Mouse (Mus musculus): Measurements from ENCODE around the gene Gm45521. TPM values are rescaled to one million over a fixed set of nuclear protein-coding genes. Genes with fewer than 3 reads are reported as not detected.
A peak's percentile ranks its signal among the peaks of the same experiment; 100 is the strongest.

The Gm45521 gene
- not detected for total RNA-seq (2021)

DNA sequence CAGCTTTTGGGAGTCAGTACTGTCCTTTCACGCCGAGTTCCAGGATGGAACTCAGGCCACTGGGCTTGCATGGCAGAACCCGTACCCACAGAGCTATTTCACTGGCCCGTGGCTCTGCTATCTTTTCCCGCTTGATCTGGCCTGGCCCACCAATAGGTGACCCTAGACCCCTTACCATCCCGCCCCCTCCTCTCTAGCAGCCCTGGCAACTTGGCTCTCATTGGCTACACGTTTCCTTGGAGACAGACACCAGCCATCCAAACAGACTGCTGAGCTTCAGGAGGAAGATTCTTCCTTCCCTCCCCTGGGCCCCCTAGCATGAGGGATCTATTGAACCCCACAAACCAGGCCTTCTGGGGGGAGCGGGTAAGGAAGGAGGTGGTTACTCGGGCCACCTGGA lies at the start of gene Gm45521:
TSS of gene Gm45521 (plus strand) at position 240 of the 400 bp plus-strand sequence.
- DNase-seq (ENCODE audit: low spot score in 2 of 2) = no peak
- intact Hi-C loops (cut with DNase I) = no loop called here

DNA sequence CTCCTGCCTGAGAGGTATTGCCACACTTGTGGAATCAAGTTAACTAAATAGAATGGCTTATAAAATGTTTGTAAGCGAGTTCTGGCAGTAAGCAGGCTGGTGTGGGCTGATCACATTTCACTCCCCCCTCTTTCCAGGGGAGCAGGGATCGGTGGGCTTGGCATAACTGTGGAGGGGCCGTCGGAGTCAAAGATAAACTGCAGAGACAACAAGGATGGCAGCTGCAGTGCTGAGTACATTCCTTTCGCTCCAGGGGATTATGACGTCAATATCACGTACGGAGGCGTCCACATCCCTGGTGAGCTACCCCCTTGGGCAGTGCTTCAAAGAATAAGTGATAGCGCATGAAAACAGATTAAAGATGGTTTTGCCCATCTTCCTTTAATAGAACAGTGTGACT lies 47.6 kb upstream of the Gm45521 start:
- intact Hi-C loops (cut with DNase I) = no loop called here
- DNase-seq (ENCODE audit: low spot score in 2 of 2) = no peak

DNA sequence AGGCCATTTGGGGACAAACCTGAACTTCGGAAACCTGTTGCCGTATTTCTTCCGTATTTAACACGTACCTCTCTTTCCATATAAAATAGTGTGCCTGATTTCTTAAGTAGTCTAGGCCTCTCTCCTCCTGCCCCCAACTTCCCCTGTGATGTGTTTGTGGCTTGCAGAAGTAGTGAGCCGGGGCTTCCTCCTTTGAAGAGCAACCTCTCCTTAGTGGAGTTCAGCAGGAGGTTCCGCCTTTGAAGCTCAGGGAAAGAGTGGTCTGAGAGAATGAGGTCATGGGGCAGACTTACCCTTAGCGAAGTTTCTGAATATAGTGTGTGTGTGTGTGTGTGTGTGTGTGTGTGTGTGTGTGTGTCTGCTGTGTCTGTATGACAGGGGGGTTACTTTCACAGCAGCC lies 43.2 kb upstream of the Gm45521 start:
- no peak for DNase-seq (ENCODE audit: low spot score in 2 of 2)

DNA sequence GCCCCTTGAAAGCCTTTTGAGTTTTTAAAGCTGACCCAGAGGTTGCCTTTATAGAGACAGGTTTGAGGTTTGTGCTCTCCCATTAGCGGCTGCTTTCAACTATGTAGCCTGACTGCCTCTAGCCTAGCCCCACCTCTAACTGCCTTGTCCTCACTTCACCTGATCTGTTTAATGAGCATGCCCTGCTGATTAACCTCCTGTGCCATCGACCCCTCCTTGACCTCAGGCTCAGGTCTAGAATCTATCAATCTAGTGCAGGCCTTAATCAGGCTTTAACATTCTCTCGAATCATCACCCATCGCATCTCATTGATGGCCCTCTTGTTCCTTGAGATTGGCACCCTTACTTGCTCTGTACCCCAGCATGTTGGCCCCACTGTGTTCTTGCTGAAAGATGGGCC lies 42.6 kb upstream of the Gm45521 start:
- intact Hi-C loops (cut with DNase I) = no loop called here

More for the DNA sequence above, 43.2 kb upstream of the Gm45521 start:
- intact Hi-C loops (cut with DNase I) = no loop called here

DNA sequence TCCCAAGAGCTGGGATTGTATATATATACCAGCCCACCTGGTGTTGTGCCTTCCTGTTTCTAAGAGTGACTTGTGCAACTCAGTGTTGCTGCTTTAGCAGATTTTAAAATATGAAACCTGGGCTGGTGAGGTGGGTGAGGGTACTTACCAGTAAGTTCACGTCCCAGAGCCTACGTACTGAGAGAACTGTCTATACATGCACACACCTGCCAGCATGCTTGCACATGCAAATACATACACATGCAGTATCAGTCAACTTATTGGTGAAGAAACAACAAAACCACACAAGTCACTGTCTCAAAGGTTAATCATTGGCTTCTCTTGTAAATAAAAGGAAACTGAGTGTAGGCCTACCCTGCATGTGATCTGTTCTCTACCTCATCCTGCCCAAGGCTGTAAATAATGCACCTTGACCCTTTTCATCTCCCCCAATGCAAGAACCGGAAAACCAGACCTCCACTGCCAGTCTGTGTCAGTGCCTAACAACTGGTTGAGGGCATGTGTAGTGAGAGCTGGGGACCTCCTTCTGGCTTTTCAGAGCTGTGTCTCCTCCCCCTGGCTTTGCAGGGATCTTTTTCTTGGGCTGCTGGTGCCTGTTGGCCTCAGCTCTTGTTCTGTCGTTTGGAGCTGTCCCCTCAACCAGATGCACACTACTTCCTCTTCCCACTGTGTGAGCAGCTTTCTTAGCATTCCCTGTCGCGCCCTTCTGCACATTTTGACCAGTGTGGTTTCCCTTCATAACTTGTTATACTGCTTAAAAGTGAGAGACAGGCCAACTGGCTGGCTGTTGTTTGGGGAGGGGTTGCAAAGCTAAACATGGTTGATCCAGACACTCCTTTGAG lies 38.7 kb upstream of the Gm45521 start:
- no peak for DNase-seq (ENCODE audit: low spot score in 2 of 2)
- intact Hi-C loops (cut with DNase I) = no loop called here

More for the DNA sequence above, 42.6 kb upstream of the Gm45521 start:
- no peak for DNase-seq (ENCODE audit: low spot score in 2 of 2)

DNA sequence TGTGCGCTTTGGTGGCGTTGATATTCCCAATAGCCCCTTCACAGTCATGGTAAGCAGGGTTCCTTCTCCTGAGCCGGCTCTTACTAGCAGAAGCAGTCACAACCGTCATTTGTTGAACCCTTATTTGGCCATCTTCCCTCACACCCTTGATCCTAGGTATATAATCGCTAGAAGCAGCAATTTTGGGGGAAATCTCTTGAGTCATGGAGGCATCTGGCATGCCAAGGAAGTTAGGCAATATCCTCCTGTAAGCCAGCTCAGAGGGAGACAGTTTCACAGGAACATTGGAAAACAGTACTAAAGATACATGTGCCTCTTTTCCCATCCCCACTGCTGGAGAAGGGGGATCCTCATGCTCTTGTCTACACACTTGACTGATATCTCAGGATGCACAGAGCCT lies 37.8 kb upstream of the Gm45521 start:
- no peak for DNase-seq (ENCODE audit: low spot score in 2 of 2)
- intact Hi-C loops (cut with DNase I) = no loop called here

DNA sequence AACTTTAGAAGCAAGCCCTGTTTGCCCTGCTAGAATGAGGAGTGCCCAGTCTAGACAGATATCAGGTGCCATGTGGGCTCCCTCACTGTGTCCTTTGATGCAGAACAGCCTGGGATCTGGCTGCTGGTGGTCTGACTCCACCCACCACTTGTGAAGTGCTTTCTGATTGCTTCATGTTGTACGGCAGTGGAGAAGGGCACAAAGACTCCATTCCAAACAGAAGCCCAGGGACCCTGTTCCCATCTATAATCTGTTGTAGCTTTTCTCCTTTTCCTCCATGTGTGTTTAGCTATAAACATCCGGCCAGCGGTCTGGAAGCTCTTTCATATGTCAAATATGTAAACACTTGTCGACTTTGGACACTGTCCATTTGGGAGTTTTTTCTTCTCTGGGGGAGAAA lies 37.2 kb upstream of the Gm45521 start:
- DNase-seq (ENCODE audit: low spot score in 2 of 2) = no peak
- intact Hi-C loops (cut with DNase I) = no loop called here

DNA sequence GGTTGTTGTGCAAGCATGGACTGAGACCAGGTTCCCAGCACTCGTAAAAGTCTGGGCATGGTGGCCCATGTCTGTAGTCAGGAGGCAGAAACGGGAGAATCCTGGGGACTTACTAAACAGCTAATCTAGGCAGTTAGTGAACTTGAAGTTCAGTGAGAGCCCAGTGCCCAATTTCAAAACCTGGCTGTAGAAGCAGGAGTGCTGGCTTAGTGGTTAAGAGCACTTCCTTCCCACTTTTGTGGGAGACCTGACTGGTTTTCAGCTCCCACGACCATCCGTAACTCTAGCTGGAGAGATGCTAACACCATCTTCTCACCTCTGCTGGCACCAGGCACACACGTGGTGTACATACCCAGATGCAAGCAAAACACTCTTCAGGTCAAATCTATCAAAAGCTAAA lies 35.6 kb upstream of the Gm45521 start:
- no peak for DNase-seq (ENCODE audit: low spot score in 2 of 2)
- intact Hi-C loops (cut with DNase I) = no loop called here

DNA sequence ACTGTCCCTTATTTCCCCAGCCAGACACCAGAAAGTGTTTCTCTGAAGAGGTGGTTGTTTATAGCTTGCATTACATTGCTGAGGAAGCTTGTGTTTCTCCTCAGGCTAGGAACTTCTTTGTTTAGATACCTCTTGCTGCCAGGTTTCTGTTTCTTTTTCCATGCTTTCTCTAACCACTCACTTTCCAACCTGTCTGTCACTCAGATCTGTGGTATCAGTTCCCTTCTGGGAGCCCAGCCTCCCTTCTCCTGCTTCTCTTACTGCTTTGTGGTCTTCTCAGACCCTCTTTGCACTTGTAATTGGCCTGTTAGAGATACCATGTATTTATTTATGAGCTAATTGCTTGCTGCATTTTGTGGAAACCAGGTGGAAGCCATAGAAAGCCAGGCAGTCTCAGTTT lies 33.5 kb upstream of the Gm45521 start:
- intact Hi-C loops (cut with DNase I) = no loop called here
- DNase-seq (ENCODE audit: low spot score in 2 of 2) = no peak

DNA sequence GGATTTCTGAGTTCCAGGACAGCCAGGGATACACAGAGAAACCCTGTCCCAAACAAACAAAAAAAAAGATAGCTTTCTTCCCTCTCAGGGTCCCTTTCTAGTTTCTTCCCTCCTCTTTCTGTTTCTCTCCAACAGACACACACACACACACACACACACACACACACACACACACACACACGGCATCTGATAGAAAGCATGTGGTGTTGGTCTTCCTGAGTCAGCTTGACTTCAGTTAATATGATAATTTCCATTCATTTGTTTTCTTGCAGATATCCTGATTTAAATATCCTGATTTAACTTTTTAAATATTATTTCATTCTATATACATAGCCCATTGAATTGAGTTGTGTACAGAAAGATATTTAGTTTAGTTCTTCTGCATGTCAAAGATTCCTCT lies 28.7 kb upstream of the Gm45521 start:
- intact Hi-C loops (cut with DNase I) = no loop called here
- no peak for DNase-seq (ENCODE audit: low spot score in 2 of 2)

DNA sequence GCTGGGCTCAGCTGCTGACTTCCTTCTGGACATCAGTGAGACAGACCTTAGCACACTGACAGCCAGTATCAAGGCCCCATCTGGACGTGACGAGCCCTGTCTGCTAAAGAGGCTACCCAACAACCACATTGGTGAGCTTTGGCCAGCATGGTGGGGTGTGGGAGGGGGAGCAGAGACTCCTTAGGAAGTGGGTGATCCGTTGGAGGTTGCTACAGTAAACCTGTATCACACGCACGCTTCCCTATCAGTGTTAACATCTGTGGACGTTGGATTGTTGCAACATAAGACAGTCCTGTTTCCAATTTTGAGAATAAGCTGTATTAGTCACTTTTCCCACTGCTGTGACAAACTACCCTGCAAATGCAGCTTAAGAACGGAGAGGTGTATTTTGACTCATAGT lies 28.1 kb upstream of the Gm45521 start:
- DNase-seq (ENCODE audit: low spot score in 2 of 2) = no peak
- intact Hi-C loops (cut with DNase I) = no loop called here

DNA sequence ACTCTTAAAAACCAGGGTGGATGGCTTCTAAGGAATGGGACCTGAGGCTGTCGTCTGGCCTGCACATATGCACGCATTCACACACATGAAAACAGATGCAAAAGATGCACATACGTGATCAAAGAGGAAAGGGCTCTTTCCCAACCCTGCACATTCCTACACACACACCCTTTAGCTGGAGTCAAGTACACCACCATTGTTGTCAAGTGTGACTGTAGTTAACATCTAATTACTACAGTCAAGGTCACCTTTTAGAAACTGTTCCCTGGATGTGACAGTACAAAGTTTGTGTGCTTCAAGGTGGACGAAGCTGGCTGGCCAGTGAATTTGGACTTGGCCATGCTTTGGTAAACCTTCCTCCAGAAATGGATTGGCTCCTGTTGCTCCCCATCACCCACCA lies 24.9 kb upstream of the Gm45521 start:
- intact Hi-C loops (cut with DNase I) = no loop called here

DNA sequence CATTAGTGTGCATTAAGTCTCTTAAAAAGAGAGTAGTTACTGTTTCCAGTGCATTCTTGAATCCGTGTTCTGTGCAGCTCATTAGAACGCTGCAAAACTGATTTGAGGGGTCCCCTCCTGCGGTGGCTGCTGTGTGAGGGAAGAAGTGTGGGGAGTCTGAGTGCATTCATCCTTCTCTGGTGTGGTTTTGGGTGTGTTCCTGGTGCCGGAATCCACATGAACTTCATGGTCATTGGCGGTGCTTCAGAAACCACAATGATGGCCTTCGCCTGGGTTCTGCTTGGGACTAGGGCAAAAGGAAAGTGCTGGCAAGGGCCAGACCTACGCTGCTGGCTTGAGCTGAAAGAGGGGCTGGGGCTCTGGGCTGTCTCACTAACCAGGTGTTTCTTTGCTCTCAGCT lies 22.9 kb upstream of the Gm45521 start:
- intact Hi-C loops (cut with DNase I) = no loop called here
- DNase-seq (ENCODE audit: low spot score in 2 of 2) = no peak

More for the DNA sequence above, 24.9 kb upstream of the Gm45521 start:
- no peak for DNase-seq (ENCODE audit: low spot score in 2 of 2)

DNA sequence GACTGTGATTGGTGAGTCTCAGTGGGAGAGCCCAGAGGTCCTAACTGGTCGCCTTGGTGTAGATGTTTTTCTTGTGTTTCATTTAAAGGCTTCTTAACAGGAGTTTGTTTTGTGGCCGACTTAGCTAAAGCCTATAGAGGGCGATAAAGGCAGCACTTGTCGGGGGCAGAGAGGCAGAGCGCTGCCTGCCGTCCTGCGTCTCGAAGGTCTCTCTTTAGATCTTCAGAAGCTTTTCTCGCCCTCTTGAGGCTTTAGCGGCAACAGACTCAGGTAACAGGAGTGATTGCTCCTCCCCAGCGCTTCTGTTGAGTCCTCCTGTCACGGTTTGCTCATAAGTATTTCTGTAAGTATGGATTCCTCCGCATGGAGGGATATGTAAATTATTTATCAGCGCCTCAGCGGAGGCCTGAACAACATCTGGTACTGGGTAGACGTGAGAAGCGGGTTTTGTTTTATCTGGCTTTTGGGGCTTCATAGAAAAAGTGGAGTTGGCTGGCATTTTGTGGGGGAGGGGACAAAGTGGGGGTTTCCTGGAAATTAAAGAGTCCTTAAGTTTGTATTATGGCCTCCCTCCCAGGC lies 19.9 kb upstream of the Gm45521 start:
- DNase-seq (ENCODE audit: low spot score in 2 of 2) = peak; percentile 32 to 36
- intact Hi-C loops (cut with DNase I) = loop anchor here (5.0 kb wide), 2 partner anchors 35 to 60 kb away; no protein-coding TSS in a partner anchor

DNA sequence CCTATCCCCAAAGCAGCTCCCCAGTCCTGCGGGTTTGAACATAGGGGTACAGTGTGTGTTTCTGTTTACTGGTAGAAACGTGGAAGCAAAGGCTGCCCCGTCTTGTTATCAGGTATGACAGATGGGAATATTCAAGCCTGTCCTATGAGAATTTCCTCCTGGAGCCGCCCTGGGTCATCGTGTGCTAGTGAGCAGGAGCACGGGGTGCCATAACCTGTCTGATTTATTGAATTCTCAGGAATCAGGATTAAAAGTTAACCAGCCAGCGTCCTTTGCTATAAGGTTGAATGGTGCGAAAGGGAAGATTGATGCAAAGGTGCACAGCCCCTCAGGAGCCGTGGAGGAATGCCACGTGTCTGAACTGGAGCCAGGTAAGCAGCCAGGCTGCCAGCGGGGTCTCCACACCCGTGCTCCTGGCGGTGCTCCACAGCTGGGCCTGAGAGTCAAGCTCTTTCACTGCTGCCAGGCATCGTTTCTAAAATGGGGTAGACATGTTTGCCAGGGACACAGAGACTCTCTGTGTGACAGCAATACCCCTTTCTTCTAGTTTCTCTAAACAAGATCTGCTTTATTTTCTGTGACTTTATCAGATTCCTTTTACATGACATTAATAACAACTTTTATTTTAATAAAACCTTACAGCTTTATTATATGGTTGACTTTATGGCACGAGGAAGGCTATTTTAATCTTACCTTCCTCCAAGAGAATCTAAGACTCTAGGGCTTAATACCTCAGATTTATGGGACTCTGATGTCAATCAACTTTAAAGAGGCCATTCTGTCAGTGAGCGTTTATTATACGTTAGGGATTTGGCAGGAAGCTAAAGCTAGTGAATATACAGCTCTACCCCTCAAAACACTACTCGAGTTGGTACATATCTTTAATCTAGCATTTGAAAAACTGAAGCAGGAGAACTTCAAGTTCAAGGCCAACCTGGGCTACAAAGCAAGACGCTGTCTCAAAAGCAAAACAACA lies 18.0 kb upstream of the Gm45521 start:
- intact Hi-C loops (cut with DNase I) = loop anchor here (5.0 kb wide), 2 partner anchors 37 to 58 kb away; no protein-coding TSS in a partner anchor
- DNase-seq (ENCODE audit: low spot score in 2 of 2) = no peak

DNA sequence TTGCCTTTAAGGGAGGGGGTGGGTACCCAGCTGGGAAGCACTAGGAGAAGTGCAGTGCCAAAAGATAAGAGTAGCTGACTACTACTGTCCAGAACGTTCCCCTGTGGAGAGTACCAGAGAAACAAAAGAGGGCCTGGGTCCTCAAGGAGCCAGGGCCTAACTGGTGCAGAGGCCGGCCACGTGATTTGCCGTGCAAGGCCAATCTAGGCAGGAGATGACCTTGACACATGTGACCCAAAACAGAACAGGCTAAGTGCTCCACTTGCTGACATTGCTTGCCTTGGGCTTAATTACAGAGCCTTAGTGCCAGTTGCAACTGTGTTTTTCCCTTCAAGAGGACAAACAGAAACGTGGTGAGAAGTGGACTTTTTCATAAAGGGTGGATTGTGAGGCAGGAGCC lies 15.7 kb upstream of the Gm45521 start:
- intact Hi-C loops (cut with DNase I) = loop anchor here (5.0 kb wide), 1 partner anchor 124 kb away; the partner anchor contains the start of gene Flnb
- no peak for DNase-seq (ENCODE audit: low spot score in 2 of 2)

DNA sequence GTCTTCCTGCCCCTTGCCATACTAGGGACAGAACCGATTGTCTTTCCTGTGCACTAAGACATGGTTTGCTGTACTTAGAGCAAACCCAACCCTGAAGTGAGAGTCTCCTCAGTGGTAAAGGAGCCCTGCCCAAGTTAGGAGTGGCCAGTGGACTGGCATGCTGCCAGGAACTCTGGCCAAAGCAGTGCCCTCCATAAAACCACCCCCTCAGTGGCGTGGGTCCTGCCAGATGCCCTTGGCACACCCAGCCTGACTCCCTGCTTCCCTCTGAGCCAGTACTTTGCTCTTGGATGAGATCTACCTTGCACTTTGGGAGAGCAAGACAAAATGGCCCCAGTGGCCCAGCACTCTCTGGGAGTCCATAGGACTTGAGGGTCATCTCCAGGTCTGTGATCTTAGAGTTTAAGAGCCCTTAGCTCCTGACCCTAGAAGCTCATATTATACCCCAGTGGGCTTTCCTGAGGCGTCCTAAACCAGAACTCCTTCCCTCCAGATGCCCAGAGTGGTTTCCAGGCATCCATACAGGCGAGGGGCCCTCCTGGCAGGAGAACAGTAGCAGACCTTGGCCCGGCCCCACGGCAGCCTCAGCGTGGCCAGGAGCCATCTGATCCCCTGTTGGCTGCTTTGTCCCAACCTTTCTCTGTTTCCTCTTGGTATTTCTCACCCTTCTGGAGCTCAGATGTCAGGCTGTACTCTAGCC lies 13.8 kb upstream of the Gm45521 start:
- no peak for DNase-seq (ENCODE audit: low spot score in 2 of 2)
- intact Hi-C loops (cut with DNase I) = loop anchor here (5.0 kb wide), 1 partner anchor 126 kb away; the partner anchor contains the start of gene Flnb

DNA sequence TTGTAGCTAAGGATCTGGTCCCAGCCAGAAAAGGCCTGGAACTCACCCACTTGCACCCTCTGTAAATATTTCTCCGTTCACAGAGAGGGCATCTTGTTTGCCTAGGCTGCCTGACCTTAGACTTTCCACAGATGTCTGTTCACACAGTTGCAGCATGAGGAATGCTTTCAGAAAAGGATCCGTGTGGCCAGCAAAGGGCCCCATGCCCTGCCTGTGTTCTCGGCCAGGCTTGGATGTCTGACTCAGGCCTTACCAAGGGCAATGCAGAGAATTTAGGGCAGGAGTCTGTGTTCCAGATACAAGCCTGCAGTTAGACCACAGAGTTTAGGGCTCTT lies 13.3 kb upstream of the Gm45521 start:
- DNase-seq (ENCODE audit: low spot score in 2 of 2) = no peak
- intact Hi-C loops (cut with DNase I) = loop anchor here (5.0 kb wide), 1 partner anchor 126 kb away; the partner anchor contains the start of gene Flnb

DNA sequence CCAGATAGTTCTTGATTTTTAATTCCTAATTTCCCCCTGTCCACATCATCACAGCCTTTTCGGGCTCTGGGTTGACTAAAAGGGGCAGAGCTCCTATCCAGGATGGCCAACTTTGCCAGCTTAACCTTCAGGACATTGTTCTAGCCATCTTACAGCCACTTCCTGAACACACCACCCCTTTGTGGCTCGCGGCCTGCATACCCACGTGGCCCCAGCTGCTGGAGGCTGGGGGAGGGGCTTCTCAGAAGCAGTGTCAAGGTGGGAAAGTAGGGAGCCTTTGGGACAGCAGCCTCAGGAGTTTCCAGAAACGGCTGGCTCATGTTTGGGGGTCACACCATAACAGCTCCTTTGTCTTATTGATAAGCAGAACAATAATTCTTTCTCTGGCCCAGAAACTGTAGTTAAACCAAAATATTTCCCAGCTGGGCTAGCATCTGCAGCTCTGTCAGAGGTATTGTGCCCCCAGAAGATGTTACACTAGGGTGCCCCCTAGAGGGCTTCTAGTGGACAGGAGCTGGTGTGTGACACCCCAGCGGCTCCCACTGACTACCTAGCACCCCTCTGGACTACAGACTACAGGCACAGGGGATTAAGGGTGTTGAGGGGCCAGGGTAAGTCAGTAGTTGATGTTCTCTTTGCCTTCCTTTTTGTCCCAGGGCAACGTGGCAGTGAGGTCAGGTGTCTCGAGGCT lies 12.6 kb upstream of the Gm45521 start:
- intact Hi-C loops (cut with DNase I) = loop anchor here (5.0 kb wide), 1 partner anchor 127 kb away; the partner anchor contains the start of gene Flnb
- DNase-seq (ENCODE audit: low spot score in 2 of 2) = no peak
